Mouse (Mus musculus) cerebellum, postnatal 25 days (tissue): ENCODE measurements around the gene Fam166b.

Experiments used
- DNase-seq, 2 experiments: peaks; one replicate each; pipeline ENCODE4 v3.0.0; 2021; ENCODE audit warnings: mixed read lengths in 2 of 2

The Fam166b gene

DNA sequence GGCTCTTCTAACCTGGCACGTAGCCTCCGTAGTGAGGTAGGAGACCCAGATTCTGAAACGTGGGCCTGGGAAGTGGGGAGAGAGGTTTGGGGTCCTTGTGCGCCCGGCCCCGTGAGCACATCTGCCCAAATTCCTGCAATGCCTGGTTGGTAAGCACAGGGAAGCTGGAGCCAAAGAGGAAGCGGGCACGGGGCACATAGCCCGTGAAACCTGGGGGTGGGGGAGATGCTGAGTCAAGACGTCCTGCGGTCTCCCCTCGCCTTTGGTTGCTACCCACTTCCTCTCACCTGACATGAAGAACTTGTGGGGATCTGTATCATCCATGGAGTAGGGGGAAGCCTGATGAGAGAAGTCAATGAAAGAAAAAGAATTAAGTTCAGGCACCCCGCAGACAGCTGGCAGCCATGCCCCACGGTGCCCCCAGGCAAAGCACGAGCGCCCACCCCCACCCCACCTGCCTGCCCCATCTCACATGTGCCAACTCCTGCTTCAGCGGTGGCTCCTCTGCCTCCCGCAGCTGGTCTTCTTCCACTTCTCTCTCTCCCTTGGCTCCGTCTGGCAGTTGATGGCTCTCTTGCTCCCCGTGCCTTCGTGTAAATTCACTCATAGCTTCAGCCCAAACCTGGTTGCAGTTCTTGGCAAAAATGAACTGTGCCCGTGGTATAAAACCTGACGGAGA is 1.3 kb downstream of the Fam166b start:
- no peak for DNase-seq

GRCm38 (mm10) chr4:43426487-43426886 is 2.4 kb downstream of the Fam166b start:
- DNase-seq, result no peak

- DNase-seq, result no peak
These were observed 3.1 kb downstream of the Fam166b start for GRCm38 (mm10) chr4:43425648-43426380.

DNA sequence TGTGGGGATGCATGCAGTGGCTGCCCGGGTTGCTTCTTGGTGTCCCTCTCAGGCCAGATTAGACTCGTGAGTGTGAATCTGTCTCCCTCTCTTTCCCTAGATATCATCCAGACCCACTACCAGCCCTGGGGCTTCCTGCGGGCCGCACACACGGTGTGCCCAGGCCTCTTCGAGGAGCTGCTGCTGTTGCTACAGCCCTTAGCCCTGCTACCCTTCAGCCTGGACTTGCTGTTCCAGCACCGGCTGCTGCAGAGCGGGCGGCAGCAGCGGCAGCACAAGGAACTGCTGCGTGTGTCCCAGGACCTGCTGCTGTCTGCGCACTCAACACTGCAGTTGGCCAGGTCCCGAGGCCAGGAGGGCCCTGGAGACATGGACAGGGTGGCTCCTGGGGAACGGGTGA is 3.7 kb downstream of the Fam166b start:
- DNase-seq, result no peak

GRCm38 (mm10) chr4:43424072-43424471 is 4.9 kb downstream of the Fam166b start:
- no peak for DNase-seq

DNA sequence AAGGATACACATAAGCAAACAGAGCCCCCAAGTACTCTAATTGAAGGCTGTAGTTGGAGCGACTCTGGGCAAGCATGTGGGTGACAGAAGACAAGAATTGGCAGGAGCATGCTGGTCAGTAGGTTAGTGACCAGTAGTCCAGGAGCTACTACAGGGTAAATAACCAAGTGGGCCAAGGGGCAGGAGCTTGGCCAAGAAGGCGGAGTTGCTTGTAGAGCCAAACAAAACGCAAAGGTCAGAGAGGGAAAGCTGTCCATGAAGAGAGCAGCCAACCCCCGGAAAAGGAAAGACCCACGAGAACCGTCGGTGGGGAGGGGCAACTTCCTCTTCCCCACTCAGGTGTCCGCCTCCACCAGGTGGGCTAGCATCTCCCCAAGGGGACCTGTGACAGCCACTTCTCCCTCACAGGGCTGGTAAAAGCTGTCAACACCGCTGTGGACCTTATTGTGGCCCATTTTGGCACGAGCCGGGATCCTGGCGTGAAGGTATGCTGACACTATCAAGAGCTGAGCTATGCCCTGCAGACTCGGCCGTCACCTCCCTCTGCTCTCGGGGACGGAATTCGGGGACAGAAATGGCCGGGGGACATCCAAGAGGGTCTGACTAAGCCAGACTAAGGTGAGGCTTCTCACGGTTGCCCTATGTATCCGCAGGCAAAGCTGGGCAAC is 5.5 kb downstream of the Fam166b start:
- DNase-seq, result no peak

DNA sequence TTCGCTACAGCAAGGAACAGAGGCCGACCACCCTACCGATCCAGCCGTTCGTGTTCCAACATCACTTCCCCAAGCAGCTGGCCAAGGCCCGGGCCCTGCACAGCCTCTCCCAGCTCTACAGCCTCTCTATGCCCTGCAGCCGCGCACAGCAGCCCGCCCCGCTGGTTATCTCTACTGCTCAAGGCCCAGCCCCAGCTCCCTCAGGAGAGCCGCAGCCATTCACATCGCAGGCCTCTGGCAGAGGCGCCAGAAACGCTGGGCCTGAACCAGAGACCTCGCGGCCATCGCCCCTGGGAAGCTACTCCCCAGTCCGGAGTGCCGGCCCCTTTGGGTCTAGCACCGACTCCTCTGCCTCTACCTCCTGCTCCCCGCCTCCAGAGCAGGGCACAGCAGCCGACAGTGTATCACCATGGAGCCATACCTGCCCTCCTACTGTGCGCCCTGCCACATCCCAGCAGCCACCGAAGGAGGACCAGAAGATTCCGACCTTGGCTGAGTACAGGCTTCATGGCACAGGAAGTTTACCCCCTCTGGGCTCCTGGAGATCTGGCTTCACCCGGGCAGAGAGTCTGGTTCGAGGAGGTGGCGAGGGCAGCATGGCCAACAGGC is 7.2 kb downstream of the Fam166b start:
- no peak for DNase-seq

GRCm38 (mm10) chr4:43420305-43420704 is 8.6 kb downstream of the Fam166b start:
- peak; percentile 75 to 86 for DNase-seq

DNA sequence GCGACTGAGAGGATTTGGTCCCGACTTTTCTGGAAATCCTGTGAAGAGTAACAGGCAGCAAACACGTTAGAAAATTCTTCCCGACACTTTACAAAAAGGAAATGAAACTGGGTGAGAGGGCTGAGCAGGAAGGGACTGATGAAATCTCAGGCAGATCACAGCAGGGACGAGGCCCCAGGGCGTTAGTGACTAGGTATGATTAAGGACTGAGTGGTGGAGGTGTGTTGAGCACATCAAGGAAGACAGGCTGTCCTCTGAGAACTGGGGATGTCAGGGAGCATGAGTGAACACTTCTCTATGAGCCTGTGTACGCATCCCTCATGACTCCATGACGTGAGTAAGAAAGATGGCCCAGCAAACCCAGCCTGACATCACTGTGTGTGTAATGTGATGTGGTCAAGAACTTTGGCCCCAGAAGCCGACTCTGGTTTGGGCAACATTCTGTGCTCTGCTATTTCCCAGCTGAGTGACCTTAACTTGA is 9.1 kb downstream of the Fam166b start:
- no peak for DNase-seq

- DNase-seq, result no peak
These were observed 9.8 kb downstream of the Fam166b start for GRCm38 (mm10) chr4:43418973-43419656.

GRCm38 (mm10) chr4:43418450-43418849 is 10.5 kb downstream of the Fam166b start:
- no peak for DNase-seq

DNA sequence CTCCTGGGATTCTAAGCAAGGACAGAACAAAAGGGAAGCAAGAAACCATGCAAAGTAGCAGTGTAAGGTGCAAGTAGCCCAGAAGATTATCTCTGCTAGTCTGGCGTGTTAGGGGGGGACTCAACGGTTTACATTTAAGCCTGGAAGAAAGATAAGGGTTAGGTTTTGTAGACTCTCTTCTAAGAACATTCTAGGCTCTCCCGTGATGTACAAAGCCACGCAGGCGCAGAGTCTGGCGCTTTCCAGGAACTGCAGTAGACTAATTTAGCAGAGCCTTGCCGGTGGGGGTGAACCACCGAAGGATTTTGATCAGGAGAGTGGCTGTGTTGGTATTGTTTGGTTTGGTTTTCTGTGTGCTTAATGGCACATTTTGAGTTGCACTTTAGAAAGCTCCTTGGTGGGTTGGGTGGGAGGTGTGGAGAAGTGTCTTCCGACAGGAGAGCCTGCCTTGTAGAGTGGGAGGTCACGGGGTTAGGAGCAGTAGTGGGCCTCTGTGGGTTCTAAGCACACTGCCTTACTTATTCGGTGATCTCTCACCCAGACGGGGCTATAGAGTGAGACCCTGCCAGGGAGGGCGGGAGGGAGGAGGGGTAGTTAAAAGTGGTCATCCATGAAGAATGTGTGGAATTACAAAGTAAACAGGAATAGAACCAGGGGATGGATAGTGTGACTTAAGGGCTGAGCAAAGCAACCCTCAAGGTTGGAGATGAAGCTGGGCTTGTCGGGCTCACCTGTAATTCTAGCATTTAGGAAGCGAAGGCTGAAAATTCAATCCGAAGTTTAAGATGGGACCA is 11.5 kb downstream of the Fam166b start:
- no peak for DNase-seq

- DNase-seq, result no peak
These were observed 12.9 kb downstream of the Fam166b start for GRCm38 (mm10) chr4:43416071-43416490.

DNA sequence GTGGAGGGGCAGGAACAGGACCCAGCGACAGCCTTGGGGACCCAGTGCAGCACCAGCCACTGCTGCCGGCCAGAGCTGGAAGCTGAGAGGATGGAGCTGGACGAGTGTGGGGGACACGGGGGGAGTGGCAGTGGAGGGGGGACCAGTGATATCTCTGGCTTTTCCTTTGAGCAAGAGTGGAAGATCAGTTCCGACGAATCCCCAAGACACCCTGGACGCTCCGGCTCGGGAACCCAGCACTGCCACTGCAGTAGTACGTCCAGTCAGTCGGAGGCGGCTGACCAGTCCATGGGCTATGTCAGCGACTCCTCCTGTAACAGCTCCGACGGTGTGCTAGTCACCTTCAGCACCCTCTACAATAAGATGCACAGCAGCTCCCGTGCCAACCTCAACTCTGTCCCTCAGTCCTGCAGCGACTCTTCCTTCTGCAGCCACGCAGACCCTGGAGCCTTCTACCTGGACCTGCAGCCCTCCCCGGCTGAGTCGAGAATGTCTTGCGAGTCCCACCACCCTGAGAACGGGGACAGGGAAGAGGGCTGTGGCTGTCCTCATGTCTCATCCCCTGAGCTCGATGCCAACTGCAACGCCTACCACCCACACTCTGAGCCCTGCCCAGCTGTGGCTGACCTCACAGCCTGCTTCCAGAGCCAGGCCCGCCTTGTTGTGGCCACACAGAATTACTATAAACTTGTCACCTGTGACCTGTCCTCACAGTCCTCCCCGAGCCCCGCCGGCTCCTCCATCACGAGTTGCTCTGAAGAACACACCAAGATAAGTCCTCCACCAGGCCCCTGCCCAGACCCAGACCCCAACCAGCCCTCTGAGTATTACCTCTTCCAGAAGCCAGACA is 13.5 kb downstream of the Fam166b start:
- DNase-seq, result no peak

GRCm38 (mm10) chr4:43414761-43415160 is 14.2 kb downstream of the Fam166b start:
- no peak for DNase-seq

DNA sequence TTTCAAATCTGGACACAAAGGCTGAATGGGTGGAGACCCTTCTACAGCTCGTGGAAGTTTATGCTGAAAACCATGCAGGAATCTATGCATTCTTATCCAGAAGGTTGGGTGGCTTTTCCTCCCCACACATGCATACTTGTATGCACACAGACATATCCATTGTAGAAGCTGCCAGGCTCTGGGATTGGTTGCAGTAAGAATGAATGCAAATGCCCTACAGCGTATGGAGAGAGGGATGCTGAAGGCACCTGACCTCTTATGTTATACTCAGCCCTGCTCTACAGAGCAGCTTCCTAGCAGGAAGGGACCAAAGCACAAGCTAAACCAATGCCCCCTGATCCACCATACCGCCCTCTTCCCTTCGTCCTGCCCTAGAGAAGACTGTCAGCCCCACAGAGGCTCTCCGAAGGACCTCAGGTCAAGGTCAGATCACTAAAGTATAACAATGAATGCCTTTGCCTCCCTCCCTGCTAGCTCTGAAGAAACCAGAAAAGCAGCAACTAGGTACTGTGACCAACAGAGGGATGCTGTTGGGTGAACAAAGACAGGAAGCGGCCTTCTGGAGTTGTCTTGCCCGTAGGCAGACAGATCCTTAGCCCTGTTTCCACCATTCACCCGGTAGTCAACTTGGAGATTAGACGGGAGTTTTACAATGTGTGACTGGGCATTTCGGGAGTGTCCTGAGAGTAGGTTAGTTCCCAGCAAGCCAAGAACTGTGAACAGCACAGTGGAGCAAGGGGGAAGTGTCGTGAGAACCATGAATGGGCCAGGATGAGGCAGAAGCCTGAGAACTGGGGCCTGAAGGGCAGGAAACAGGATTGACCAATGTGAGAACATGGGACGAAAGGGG is 21.6 kb downstream of the Fam166b start:
- DNase-seq, result no peak

- DNase-seq, result peak; percentile 59 to 70
These were observed 22.6 kb downstream of the Fam166b start for GRCm38 (mm10) chr4:43406162-43406971.

GRCm38 (mm10) chr4:43404697-43405096 is 24.2 kb downstream of the Fam166b start:
- DNase-seq, result no peak

DNA sequence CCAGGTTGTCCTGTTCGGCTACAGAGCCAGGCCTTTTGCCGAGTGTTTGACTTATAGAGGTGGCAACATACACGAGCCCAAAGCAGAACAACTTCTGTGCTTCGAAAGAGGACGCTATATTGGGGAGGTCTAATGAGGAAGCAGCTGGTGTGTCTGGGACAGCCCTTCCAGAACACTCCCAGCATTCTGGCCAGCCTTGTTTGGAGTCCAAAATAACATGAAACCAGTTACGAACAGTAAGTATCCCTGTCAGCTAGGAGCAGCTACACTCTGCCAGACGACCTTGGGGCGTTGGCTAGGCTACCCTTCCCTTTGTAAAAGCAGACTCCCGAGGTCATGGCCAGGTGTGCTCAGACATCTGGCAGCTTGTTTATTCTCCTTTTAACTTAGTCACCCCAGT is 26.7 kb downstream of the Fam166b start:
- no peak for DNase-seq
